Mouse (Mus musculus): ENCODE measurements around the gene Banp.

The Banp gene

GRCm38 (mm10) chr8:121926266-121926665 lies 23.3 kb upstream of the Banp start:
- DNase-seq (ENCODE audit: low spot score), result no peak

DNA sequence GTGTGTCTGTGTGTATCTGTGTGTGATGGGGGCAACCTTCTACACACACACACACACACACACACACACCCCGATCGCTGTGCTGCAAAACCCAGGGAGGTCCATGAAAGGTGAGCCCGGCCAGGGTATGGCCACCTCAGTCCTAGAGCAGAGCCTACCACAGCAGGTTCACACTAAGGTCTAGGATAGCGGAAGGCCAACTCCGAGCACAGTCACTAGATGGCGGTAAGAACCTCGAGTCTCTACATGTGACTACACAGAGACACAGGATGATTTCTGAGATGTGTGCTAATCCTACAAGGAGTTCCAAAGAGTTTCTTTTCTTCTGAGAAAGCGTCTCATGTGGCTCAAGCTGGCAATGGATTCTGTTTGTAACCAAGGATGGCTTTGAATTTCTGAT lies 22.2 kb upstream of the Banp start:
- peak; percentile 51 for DNase-seq (ENCODE audit: low spot score)

GRCm38 (mm10) chr8:121930047-121930446 lies 19.5 kb upstream of the Banp start:
- DNase-seq (ENCODE audit: low spot score), result no peak

GRCm38 (mm10) chr8:121931571-121931970 lies 18.0 kb upstream of the Banp start:
- DNase-seq (ENCODE audit: low spot score), result no peak

DNA sequence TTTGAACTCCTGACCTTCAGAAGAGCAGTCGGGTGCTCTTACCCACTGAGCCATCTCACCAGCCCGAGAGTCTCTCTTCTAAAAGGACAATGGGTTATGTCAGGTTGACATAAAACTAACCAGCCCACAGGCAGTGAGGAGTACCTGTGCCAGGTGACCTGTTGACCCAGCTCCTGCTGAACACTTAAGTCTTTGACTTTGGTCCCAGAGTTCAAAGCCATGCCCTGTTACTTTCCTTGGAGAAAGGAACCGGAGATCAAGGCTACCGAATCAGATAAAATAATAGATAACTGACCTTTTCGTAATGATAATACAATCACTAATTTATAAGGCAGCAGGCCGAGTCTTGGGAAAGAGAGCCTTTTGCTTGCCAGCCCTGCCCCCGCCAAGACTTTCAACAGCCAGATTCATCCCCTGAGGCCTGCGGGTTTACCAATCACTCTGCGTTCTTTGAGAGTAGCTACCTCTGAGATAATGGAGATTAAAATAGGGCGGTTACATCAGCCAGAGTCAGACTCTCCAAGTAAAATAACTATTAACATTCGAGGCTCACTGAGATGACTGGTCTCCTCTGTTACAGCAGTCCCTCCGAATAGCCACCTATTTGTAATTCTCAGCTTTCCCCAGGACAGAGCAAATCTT lies 17.4 kb upstream of the Banp start:
- DNase-seq (ENCODE audit: low spot score), result no peak

- no peak for DNase-seq (ENCODE audit: low spot score)
Observed at GRCm38 (mm10) chr8:121932668-121933520, 16.7 kb upstream of the Banp start.

DNA sequence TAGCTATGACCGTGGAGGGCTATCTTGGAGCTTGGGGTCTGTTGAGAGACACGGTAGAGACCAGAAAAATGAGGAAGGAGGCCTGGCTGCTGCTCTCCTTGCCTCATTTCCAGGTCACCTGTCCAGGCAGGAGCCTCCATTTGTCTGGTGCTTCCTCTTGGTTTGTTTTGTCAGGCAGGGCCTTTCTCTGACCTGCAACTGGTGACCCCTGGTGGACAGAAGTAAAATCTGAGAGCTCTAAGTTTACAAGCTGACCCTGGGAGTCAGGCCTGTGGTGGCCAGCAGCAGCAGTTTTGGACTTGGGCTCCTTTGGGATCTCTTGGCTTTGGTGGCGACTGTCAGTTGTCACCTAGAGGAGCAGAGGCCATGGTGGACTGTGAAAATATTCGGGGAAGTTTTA lies 15.0 kb upstream of the Banp start:
- no peak for DNase-seq (ENCODE audit: low spot score)

DNA sequence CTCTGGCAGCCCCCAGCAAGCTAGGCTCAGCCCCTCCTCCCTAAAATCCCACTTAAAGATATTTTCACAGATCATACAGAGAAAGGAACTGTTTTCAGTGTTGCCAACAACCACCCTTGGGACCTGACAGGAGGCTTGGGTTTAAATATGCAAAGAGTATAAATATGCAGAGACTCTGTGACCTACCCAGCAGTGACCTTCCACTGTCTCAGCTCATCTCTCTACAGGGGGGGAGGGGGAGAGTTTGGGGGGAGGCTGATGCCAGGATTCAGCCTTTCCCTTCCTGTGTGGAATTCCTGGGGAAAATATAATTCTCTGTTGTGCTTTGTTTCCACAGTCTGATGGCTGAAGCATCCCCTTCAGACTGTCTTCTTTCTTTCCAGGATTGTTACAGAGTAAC lies 14.6 kb upstream of the Banp start:
- DNase-seq (ENCODE audit: low spot score), result no peak

GRCm38 (mm10) chr8:121935341-121936294 lies 13.9 kb upstream of the Banp start:
- DNase-seq (ENCODE audit: low spot score), result no peak

- no peak for DNase-seq (ENCODE audit: low spot score)
Observed at GRCm38 (mm10) chr8:121936391-121936790, 13.2 kb upstream of the Banp start.

DNA sequence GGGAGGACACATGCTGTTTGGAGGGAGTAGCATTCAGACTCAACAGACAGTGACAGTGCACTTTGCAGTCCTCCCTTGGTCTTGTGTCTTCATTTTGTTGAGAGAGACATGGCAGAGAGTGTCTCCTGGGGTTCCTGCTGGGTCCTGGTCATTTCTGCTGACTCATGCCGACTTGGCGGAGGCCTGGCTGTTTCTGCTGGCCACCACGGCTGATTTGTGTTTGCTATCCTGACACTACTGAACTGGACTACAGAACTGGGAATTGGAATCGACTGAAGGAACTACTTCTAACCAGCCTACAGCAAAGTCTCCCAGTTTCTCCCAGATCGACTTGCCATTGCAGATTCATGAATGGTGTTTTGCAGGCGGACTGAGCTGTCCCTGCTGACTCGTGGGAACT lies 10.8 kb upstream of the Banp start:
- no peak for DNase-seq (ENCODE audit: low spot score)

DNA sequence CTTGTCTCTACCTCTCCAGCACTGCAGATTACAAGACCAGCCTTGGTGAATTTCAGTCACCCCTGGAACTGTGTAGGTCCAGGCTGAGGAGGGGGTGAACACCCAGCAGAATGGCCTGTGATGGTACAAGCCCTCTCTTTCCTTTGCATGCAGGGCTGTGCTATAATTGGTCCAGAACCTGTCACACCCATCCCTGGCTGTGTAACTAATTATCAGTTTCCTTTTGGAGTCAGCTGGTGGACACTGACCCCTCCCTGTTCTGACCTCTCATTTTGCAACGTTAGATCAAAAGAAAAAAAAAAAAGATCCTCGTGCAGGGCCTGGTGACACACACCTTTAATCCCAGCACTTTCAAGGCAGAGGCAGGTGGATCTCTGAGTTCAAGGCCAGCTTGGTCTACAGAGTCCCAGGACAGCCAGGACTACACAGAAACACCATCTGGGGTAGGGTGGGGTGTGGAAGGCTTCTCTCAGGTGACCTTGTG lies 6.5 kb upstream of the Banp start:
- DNase-seq (ENCODE audit: low spot score), result no peak

DNA sequence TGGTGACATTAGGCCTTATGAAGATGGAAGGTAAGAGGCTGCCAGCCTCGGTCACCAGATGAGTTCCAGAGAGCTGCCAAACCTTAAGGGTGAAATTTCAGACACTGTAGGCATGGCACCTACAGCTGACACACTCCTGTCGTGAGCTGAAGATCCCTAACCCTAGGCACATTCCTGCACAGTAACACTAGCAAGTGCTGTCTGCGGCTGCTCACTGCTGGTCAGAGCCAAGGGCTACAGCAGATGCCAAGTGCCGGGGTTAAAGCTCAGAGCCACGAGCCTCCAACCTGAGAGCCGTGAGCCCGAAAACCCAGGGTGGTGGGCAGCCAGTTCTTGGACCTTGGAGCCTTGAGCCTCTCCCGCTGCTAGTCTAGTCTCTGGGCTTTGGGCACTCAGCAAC lies 5.8 kb upstream of the Banp start:
- no peak for DNase-seq (ENCODE audit: low spot score)

DNA sequence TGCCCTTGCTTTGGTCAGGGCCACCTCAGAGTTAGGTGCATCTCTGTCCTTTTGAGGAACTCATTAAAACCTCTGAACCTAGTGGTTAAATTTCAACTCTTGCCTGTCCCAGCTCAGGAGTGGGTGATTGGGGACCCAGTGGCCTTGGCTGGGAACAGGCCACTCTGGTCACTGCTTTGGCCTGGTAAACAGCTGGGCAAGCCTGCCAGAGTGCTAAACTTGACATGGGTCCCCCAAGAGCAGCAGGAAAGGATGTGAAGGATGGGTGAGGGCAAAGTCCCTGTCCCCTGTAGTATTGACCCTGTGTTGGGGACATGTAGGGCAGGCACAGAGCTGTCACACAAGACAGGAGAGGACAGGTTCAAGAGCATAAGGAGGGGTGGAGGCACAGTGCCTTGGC lies 4.7 kb upstream of the Banp start, which contains the start of gene Car5a:
Gene Car5a (minus strand): TSS at position 74 of the 400 bp plus-strand sequence.
- no peak for DNase-seq (ENCODE audit: low spot score)

GRCm38 (mm10) chr8:121946351-121946750 lies 3.2 kb upstream of the Banp start:
- DNase-seq (ENCODE audit: low spot score), result no peak

DNA sequence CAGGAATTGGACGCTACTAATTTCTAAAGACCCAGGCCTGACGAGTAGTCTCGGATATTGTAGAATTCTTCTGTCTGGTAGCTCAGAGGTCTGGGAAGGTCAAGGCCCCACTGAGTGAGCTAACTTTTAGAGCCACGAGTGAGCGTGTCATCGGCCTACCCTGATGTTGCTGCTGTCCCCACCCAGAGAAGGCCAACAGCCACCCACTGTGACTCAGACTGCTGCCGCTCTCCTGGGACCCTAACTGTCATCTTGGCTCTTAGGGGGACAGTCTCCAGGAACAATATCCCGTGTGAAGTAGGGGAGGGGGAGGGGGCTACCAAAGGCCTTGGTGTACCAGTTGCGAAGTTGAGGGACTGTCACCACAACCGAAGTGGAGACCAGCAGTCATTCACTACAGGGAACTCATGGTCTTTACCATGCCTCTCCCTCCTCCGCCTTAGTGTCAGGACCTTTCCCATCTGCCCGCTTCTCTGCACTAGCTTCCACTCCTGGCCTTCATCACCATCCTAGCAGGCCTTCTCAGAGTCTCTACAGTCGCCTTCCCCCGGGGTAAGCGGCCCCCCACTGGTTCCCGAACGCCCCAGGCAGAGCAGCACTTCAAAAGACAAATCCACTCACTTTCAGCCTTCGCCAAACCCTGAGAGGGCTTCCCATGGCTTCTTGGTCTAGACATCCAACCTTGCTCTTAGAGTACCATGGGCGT lies 2.4 kb upstream of the Banp start:
- DNase-seq (ENCODE audit: low spot score), result no peak

- peak; percentile 87 for DNase-seq (ENCODE audit: low spot score)
Observed at GRCm38 (mm10) chr8:121947753-121948141, 1.8 kb upstream of the Banp start.

GRCm38 (mm10) chr8:121948321-121949145 lies 1.0 kb upstream of the Banp start:
- no peak for DNase-seq (ENCODE audit: low spot score)

- peak; percentile 99 for DNase-seq (ENCODE audit: low spot score)
Observed at GRCm38 (mm10) chr8:121949941-121950748, 595 bp downstream of the Banp start.

Measured in ovary, postnatal 36 days (tissue).